In genomic region chr1:24100870-24101358, GRCm38 (mm10) we compare ENCODE assay signal across 8 mouse cellular contexts. TPM values are rescaled to one million over a fixed set of nuclear protein-coding genes. Genes with fewer than 3 reads are reported as not detected.
A peak's percentile ranks its signal among the peaks of the same experiment; 100 is the strongest.
DNase-seq lines count a peak whose midpoint lies in the region; ATAC-seq and TF ChIP-seq lines count a peak whose summit lies in the region.

No protein-coding gene starts in this region.

- no peak for TF ChIP-seq CTCF in lung, postnatal 0 days (IDR thresholded peaks at IDR 0.05)

- DNase-seq in cerebellum, adult 9-10 months = peak; percentile 56
- DNase-seq in cerebellum, postnatal 4 days (ENCODE audit: low spot score in 2 of 2) = no peak
- DNase-seq in ES-CJ7 (ENCODE audit: low read depth, low spot score) (peak; percentile 17), adipocyte (ENCODE audit: low spot score) (no peak)
- no peak for DNase-seq in lung, postnatal 0 days (ENCODE audit: low spot score)
- no peak for DNase-seq in B cell, adult 2 months

- no peaks in the 10 kb centered on the region for H3K27me3 ChIP-seq in heart, embryonic 16.5 days (ENCODE audit: control insufficient read depth, insufficient read depth, low read length)
- no peaks in the 10 kb centered on the region for H3K27me3 ChIP-seq in lung, postnatal 0 days (replicated peaks; ENCODE audit: insufficient read depth, low read length)

- no peak for TF ChIP-seq EP300 in lung, postnatal 0 days (IDR thresholded peaks at IDR 0.05)

- H3K9me3 ChIP-seq in heart, embryonic 16.5 days (replicated peaks; ENCODE audit: control insufficient read depth, low read length) = no peaks in the 10 kb centered on the region
- no peaks in the 10 kb centered on the region for H3K9me3 ChIP-seq in lung, postnatal 0 days (ENCODE audit: low read length)

- H3K4me3 ChIP-seq in heart, embryonic 16.5 days (ENCODE audit: low read length) = peak overlapping the region; percentile 79
- peak overlapping the region; percentile 91 for H3K4me3 ChIP-seq in lung, postnatal 0 days (ENCODE audit: low read depth, low read length)

- H3K27ac ChIP-seq in heart, embryonic 16.5 days (ENCODE audit: low read length) = no peak overlapping the region; the same call in 1 of the 2 replicates
- H3K27ac ChIP-seq in lung, postnatal 0 days (ENCODE audit: low read length) = peak overlapping the region; percentile 87; the same call in 1 of the 2 replicates

- peak overlapping the region; percentile 91 for H3K9ac ChIP-seq in heart, embryonic 16.5 days (ENCODE audit: low read length)
- H3K9ac ChIP-seq in lung, postnatal 0 days (replicated peaks; ENCODE audit: low read depth) = peak overlapping the region; percentile 61

- no peaks in the 10 kb centered on the region for H3K36me3 ChIP-seq in heart, embryonic 16.5 days (ENCODE audit: control insufficient read depth, insufficient read depth)
- H3K36me3 ChIP-seq in lung, postnatal 0 days (ENCODE audit: insufficient read depth, low read length) = no peaks in the 10 kb centered on the region

- peak overlapping the region; percentile 92 for H3K4me2 ChIP-seq in heart, embryonic 16.5 days (ENCODE audit: low read depth, low read length)
- H3K4me2 ChIP-seq in lung, postnatal 0 days (replicated peaks; ENCODE audit: low read depth, low read length) = peak overlapping the region; percentile 88

- H3K4me1 ChIP-seq in heart, embryonic 16.5 days (ENCODE audit: control insufficient read depth, insufficient read depth, low read length) = peaks cover 4% of the 10 kb centered on the region
- H3K4me1 ChIP-seq in lung, postnatal 0 days (ENCODE audit: insufficient read depth, low read depth, low read length) = no peaks in the 10 kb centered on the region

- 63% methylated on average over 6 of the region's 6 CpGs for WGBS in heart, embryonic 16.5 days
- 48% methylated on average over 6 of the region's 6 CpGs for WGBS in lung, postnatal 0 days

- ATAC-seq in heart, embryonic 16.5 days (replicated peaks; ENCODE audit: extremely low read depth, insufficient read depth, low FRiP score) = no peak
- ATAC-seq in lung, postnatal 0 days = no peak
- ATAC-seq in activated CD4-positive, CD25-positive, alpha-beta regulatory T cell, adult 4 months = no peak

RNA-seq across cellular contexts. Expression of gene Fam135a, which starts 0.8 kb away (rescaled TPM):
- polyA plus RNA-seq in heart, embryonic 16.5 days (2015; fragmentation: Nextera tagmentation; extraction: Ambion mirVana) = 24.1 and 25.5 TPM in 2 replicates
- 15.2 and 16.6 TPM in 2 replicates for polyA plus RNA-seq in lung, postnatal 0 days (2015; fragmentation: Nextera tagmentation; extraction: Ambion mirVana)
- polyA plus RNA-seq in activated CD4-positive, CD25-positive, alpha-beta regulatory T cell, adult 4 months (2017; shearing (Covaris generic)) = 1 to 10 TPM in 1 of 2 experiments, under 1 TPM in 1; 0.18 to 1.6 TPM

Comparison
In these comparisons a context has a peak if more than half of its experiments do, and no peak if none do; other contexts are left out.
1. DNase-seq: peak in cerebellum, adult 9-10 months (single experiment) and ES-CJ7 (single experiment); none in cerebellum, postnatal 4 days (0 of 2), lung, postnatal 0 days (single experiment), B cell, adult 2 months (0 of 2) and adipocyte (single experiment).